Mouse (Mus musculus): ENCODE measurements at regions not wholly inside any gene's neighbourhood (a gene's known extent, or its start where the extent isn't known, plus 50 kb on each side); places are given as distances from the start of the nearest gene placed in this dataset.
"Not testable (repeated sequence)": the region's sequence is repeated elsewhere in the genome, so short reads cannot be mapped to it uniquely, and the experiment has no call there.

DNA sequence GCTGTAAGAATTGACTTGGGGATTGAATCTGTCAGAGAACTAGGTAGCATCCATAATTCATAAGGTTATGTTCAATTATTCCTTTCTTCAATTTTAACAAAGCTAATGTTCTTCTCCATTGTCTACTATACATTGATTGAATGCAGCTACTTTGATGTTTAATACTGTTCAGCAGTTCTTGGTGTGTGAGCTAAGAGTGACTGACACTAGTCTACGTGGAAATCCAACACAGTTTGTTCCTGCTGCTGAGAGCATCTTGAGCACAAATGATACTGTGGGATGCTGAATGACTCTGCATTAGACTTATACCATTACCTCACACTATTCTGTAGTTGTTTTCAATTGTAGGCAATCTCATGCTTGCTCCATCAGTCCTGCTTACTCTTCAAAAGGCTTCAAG is 249.4 kb upstream of the Akr1e1 start:
- no peak for ATAC-seq

DNA sequence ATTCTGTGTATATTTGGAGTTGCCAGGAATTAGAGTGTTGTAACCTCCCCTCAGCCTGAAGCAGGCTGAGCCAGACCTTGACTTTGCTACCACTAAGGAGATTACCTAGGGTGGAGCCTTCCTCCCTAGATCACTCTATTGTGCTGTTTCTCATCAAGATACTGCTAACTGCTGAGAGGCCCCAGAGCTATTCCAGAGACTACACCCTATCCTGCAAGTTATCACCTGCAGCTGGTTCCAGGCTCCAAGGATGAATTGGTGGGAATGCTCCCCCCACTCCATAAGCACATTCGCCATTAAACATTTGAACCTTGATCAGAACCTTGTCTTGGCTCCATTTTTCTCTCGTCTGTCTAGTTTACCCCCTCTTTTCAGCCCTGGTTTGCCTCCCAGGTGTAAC is 230.5 kb upstream of the Akr1e1 start:
- ATAC-seq, result not testable (repeated sequence)

DNA sequence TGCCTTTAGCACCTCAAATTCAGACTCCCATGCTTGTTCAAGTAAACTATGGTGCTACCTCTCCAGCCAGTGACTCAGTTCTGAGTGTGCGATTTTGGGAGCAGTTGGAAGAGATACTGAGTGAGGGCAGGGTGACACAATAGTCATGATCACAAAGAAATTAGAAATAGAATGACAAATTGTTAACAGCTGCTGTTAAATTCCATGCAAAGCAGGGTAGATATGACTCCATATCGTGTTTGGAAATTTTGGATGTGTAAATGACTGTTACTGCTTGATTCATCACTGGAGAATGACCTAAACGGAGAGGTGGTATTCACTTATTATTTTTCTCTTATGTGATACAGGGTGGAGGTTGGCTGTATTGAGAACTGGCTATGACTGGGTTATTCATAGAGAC is 217.8 kb upstream of the Akr1e1 start:
- ATAC-seq, result no peak

DNA sequence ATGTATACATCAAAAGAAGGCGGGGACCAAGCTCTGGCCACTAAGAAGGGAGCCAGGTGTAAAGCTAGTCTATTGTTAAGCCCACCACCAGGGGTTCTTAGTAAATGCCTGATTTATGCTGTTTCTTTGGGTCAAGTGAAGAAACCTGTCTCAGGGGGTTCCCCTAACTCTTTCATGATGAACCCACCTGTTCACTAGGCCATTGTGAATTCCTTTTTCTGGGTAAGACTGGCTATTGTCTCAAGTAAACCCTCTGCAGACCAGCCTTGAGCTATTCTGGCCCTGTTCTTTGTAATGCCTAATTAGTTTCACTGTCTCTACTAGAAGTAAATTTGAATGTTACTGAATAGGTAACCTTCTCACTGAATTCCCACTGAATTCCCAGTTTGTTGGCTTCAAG is 216.8 kb upstream of the Akr1e1 start:
- not testable (repeated sequence) for ATAC-seq

DNA sequence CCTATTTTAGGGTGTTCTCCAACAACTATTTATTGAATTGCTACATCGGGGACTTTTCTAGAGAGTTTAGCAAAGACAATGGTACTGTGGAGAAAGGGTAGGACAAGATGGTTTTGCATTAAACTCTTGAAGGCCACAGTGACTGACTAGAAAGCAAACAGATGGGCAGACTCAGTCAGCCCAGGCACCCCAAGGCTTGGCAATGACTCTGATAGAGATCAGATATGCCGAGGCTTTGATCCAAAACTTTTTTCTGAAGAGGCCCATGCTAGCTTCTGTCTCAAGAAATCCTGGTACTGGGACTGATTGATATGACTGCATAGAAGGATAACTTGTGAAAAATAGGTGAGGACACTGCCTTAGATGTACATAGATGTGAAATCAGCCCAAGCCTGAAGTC is 197.9 kb upstream of the Akr1e1 start:
- no peak for ATAC-seq

DNA sequence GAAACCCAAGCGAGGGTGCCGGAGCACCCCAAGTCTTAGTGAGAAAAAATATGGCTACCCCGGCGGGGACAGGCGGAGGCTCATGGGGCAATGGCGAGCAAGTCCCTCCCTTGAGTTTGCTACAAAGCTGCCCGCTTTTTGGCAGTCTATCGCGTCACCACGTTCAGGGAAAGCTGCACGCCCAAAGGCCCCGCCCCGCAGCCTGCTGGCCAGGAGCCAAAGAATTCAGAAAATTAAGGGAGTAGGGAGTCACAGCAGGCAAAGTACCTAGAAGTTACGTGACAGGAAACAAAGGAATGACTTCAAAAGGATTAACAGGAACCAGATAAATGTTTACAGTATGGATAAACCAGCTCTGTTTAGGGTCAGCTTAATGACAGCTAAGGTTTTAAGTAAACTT is 191.7 kb upstream of the Akr1e1 start:
- no peak for ATAC-seq

DNA sequence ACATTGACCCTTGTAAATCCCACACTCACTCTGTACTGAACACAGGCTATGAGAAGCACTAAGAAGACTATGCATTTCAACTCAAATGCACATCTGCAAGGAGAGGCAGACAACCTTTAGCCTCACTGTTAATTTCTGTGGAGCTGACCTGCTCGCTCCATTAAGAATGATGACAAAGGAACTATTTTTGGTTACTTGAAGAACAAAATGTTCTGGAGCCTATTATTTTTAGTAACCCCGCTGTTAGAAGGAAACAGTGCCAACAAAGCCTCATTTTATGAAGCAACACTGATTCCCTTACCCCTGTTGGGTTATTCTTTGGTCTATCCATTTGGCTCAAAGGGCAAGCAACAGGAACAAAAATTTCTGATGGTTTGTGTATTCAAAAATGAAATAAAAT is 182.2 kb upstream of the Akr1e1 start:
- no peak for ATAC-seq

DNA sequence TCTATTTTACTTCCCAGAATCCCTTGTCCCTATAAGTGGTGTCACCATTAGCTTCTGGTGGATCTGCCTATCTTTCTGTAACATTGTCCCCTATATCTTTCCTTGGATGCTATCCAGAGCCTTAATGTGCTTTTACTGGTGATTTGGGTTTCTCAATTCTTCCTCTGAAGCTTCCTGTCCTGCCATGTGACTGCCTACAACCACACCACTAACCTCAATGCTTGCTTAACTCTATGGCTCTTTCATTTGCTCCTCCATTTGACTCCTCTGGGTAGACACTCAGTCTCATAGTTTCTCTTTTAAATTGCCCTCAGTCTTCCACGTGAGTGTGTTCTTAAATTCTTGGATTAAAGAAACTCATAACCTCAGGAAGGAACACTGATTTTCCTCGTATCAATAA is 181.4 kb upstream of the Akr1e1 start:
- ATAC-seq, result no peak

DNA sequence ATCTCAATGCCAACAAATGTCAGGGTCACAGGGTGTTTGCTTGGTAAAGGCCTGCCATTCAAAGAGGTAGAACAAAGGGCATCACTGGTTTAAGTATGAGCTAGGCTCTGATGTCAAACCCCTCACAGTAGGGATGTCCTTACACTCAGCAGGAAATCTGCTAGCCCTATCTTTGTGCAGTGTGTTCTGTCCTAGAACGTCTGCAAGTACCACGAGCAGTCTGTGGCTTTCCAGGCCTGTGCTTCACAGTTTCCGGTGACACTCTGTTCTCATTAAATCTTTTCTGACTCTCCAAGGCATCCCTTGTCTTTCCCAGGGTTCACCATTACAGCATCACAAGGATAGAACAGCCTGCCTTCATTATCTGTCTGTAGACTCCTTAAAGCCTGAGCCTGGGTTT is 174.3 kb upstream of the Akr1e1 start:
- no peak for ATAC-seq

DNA sequence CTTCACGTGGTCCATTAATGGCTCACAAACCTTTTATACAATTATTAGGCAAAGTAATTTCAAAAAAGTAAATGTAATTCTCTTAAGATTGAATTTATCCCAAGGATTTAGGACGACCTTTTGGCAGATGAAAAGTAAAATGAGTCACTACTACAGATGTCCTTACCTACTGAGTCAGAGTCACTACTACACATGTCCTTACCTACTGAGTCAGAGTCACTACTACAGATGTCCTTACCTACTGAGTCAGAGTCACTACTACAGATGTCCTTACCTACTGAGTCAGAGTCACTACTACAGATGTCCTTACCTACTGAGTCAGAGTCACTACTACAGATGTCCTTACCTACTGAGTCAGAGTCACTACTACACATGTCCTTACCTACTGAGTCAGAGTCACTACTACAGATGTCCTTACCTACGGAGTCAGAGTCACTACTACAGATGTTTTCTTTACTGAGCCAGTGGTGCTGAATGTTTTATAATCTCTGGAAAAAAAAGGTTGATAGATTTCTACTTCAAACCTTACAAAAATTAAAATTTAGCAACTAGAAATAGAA is 169.4 kb upstream of the Akr1e1 start:
- not testable (repeated sequence) for ATAC-seq

DNA sequence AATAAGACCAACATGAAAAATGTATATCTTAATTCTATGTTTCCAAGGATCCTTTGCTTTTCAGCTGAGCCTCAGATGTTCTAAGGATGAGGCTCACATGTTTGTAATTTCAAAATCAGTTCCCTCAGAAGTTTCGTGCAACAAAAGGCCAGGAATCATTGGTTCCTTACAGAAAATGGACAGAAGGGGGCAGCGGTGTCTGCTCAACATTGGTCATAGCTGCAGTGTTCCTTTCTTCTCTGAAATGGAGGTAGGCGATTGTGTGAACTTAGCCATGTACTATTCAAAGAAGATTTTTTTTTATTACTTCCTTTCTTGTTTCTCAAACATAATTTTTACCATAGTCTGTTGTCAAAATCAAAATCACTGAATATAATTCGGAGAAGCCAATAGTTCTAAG is 167.9 kb upstream of the Akr1e1 start:
- peak; percentile 63 for ATAC-seq

DNA sequence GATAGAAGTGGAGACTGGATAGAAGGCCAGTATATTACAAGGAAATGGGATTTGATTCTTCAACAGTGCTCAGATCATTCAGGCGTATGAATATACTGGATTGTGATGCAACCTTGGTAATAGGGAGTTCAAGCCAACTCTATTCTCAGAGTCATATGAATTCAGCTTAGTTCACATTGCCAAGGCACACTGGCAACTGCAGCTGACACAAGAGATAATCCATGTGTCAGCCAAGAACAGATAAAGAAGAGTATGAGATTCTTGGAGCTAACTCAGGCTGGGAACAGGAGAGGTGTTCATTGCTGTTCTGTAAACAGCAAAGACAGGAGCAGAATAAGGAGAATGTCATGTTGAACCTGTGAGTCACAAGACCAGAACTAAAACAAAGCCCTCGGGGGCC is 163.3 kb upstream of the Akr1e1 start:
- no peak for ATAC-seq

DNA sequence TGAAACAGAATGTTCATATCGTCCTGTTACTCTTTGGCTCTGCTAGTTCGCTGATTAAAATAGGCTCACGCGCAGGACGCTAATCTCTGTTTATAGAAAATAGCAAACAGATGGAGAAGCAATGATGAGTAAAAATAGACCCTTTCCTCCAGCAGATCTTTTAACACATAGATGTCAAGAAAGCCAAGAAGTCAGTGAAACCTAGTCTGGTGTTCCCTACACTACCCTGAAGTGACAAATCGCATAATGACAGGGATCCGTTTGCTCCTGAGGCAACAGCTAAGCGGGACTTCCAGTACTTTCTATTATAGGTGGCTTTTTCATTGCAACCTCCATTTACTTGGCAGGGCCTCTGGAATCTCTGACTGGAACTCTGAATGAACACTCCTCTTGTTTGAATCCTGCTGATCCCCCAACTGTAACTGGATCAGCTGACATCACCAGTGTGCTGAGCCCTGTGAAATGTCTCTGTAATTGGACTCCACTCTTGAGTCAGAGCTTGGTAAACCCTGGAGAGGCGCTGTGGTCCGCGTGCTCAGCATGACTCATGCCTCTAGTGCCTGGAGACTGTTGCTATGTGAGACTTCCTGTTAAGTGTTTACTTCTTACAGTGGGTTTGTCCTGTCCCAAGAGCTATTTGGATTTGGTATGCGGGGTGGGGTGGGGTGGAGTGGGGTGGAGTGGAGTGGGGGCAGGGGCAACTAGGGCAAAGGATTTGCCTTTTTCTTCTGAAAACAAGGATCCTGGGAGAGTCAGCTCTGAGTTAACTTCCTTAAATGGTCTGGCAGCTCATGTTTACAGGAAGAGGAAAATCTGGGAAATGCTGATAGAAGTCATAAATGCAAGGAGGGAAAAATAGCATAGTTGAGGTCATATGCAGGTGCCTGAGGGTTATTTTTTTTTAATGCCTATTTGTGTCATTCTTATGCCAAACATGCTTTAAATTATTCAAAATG is 162.4 kb upstream of the Akr1e1 start:
- peak; percentile 97 for ATAC-seq

DNA sequence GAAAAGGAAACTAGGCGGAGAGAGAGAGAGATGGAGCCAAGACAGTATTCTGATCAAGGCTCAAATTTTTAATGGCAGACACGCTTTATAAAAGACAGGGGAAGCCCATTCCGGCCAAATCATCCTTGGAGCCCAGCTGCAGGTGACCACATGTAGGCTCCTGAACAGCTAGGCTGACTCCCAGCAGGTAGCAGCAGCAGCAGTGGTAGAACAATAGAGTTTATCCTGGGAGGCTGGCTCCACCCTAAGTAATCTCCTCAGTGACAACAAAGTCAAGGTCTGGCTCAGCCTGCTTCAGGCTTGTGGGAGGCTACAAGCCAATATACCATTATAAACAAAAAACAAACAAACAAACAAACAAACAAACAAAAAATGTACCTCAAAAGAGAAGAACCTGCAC is 151.0 kb upstream of the Akr1e1 start:
- ATAC-seq, result no peak

DNA sequence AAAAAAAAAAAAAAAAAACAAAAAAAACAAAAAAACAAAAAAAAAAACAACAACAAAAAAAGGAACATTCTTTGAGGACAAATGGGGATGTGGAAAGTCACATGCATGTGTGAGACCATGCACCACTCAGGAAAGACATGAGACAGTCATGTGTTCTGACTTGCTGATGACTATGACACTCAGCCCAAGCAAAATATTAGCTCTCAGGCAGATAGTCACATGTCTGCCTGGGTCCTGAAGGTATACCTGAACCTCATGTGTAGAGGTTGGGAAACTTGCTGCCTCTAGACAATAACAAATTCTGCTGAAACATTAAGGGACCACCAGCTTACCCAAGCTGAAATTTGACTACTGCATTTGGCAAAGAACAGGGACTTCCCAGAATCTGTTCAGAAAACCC is 147.6 kb upstream of the Akr1e1 start:
- no peak for ATAC-seq

DNA sequence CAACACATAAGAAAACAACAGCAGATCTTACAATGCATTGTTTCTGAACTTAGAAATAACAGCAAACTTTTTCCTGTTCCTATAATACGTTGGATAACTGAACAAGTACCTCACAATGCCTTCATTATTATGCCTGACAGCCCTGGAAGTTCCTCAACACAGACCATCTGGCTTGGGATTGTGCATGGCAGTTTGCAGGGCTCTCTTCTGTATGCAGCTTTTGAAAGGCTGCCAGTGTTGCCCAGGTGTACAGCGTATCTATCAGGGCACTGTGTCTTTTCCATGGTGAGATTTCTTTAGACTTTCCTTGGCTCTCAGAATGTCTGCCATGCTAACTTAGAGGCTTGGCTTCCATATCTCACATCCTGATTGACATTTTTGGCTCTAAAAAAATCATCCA is 134.0 kb upstream of the Akr1e1 start:
- no peak for ATAC-seq

DNA sequence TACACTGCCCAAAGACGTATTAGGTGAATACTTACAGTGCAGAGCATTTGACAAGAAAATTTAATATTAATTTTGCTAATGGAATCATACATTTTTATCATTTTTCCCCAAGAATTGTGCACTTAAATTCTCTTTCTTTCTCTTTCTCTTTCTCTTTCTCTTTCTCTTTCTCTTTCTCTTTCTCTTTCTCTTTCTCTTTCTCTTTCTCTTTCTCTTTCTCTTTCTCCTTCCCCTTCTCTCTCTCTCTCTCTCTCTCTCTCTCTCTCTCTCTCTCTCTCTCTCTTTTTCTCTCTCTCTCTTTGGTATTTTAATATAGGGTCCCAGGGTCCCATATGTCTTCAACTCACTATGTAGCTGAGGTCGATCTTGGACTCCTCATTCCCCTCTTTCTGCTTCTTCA is 107.3 kb upstream of the Akr1e1 start:
- not testable (repeated sequence) for ATAC-seq

DNA sequence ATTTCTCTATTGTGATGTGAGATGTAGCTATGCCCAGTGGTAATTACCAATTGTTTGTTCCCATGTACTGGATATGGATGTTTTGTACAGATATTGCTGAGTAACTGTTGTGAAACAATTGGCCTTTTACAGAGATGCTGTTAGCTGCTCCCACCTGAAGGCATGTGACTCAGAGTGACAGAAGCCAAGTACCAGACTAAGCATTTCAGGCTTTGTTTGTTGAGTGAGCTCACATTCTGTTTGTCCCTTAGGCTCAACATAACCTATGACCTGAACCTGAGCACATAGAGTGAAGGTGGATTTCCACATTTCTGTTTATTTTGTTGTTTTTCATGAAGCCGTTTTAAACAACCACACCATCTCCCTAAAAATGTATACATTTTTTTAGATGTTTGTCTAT is 105.8 kb upstream of the Akr1e1 start:
- ATAC-seq, result no peak

DNA sequence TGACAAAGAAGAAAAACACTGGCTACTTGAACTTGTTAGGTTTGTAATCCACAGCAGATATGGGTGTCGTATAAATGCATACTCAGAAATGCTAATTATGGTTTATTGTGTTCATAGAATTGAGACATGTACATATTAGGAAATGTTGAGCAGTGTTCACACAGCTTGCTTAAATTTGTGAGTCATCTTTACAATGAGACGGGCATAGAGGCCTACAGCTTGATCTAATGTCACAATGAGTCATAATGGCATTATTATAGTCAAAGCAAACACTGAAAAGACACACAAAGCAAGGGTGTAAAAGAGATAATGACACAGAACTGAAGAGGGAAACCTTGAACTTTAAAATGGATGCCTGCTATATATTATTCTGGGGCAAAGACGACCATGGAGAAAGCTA is 103.7 kb upstream of the Akr1e1 start:
- ATAC-seq, result no peak

DNA sequence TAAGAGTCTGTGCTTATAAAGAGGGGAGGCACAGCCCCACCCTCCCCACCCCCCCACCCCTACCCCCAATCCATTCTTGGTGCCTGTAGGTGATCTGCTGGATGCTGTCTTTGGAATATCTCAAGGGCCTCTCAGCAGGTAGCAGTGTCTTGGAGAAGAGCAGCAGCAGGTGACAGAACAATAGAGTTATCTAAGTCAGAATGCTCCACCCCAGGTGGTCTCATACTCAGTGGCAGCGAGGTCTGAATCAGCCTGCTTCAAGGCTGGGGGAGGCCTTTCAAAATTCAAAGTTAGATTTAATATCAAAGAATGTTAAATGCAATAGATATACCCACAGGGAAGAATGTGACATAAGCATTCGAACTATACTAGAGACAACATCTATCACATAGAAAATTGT is 90.6 kb upstream of the Akr1e1 start:
- not testable (repeated sequence) for ATAC-seq

DNA sequence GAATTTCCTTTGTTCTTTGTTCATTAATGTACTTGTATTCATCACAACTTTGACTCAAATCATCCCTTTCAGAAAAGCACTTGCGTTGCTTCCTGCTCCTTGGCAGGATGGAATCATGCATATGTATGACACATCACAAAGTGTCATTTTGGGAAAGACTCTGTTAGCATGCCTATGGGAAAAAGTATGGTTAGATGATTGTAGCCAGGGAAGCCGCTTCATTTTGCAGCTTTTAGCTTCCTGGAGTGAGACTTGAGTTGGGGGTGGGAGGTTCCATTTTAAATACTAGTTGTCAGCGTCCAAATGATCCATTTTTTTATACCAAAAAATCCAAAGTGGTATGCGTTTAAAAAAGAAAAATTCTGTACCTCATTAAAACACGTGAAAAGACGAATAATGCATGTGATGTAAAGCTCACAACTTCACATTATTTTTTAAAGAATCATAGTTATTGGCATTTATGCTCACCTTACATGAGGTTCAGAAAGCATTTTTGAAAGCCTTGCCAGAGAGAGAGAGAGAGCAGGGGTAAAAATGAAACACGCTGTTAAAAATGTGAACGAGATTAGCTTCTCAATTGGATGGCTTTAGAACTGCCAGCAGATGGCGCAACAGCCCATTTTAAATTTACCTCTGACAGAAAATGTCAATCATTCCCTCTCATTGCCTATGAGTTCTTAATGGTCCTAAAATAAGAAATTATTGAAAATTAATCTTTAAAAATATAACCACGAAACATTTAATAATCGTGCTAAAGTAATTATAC is 57.6 kb upstream of the Akr1e1 start:
- peak; percentile 36 for ATAC-seq

DNA sequence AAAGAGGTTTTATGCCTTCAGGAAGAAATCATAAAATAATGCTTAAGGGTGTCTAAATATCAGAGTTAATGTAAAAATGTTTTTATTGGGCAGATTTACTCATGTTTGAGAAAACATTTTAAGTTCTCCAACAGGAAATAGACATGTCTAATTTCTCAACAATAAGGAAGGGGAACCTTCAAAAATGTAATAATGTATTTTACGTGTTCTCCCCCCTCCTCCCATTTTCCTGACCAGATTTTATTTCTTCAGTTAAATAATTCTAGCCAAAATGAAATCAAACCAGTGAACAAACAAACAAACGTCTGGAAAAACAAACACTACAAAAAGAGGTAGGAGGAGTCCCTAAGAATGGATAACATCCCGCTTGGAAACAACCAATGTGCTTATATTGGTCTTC is 54.4 kb upstream of the Akr1e1 start:
- ATAC-seq, result no peak

DNA sequence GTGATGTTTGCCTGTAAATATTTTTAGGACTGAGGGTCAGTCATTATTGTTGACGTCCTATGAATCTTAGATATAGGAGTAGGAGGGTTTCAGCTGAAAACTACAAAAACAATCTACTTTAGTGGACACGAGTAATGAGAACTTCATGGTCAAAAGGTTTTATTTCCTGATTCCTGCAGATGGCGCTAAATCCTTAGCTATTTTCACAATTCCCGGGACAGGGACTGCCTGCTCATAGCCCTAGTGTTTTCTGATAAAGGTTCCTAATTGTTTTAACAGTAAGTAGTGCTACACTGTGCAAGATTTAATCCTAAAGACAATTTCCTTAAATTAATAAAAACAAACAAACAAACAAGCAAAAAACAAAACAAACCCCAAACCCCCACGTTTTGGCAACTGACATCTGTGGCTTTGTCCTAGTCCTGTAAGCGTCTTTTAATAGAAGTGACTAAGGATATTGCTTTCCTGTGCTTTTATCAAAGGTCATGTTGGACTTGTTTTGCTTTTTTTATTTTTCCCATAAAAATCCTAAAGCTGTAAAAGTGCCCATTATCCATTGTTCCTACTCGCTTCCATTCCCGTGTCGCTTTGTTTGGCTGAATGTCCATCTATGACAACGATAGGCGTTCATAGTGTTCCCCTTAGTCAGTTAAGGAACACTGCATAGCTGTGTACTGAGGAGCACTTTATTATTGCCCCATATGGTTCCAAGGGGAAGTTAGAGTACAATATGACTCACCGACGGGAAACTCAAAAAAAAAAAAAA is 53.5 kb upstream of the Akr1e1 start:
- ATAC-seq, result no peak

Measured in activated CD4-positive, CD25-positive, alpha-beta regulatory T cell, adult 4 months (primary cell).